Mouse (Mus musculus) G1E (cell line): Measurements from ENCODE around the gene Rpusd4. TPM values are rescaled to one million over a fixed set of nuclear protein-coding genes. Genes with fewer than 3 reads are reported as not detected.

Experiments
- ATAC-seq: 2 replicates; pipeline ENCODE4 v1.8.0; 2016; ENCODE audit warnings: mild to moderate bottlenecking; ENCODE audit not compliant: insufficient number of reproducible peaks, poor library complexity, low FRiP score, severe bottlenecking; ENCODE audit errors: extremely low read depth
- DNase-seq: peaks from one replicate; pipeline ENCODE4 v3.0.0; 2012; ENCODE audit warnings: low spot score
- H3K27me3 ChIP-seq: 2 replicates; pipeline ENCODE4 v1.6.1; 2012; ENCODE audit warnings: mild to moderate bottlenecking, low read length, inconsistent platforms; ENCODE audit not compliant: insufficient read depth
- H3K36me3 ChIP-seq: replicated peaks from 2 replicates; pipeline ENCODE3; 2012; ENCODE audit warnings: mild to moderate bottlenecking, inconsistent platforms
- H3K4me1 ChIP-seq: 2 replicates; pipeline ENCODE4 v1.6.1; 2012; ENCODE audit warnings: low read depth, low read length, inconsistent platforms, mixed read lengths; ENCODE audit not compliant: insufficient read depth
- H3K4me3 ChIP-seq: 2 replicates; pipeline ENCODE4 v1.5.1; 2012; ENCODE audit warnings: low read depth, mild to moderate bottlenecking, inconsistent platforms, low read length, moderate library complexity, mixed read lengths
- H3K9me3 ChIP-seq: replicated peaks from 2 replicates; pipeline ENCODE4 v1.6.1; 2012; ENCODE audit warnings: inconsistent platforms
- CTCF ChIP-seq: IDR thresholded peaks from 2 replicates; pipeline ENCODE4 v1.5.1; 2012; ENCODE audit warnings: low read depth, low read length, inconsistent platforms, mixed read lengths
- GATA1 ChIP-seq: IDR thresholded peaks from 2 replicates; pipeline ENCODE4 v1.6.1; 2012; ENCODE audit warnings: borderline replicate concordance, low read length, inconsistent platforms, mixed read lengths
- GATA2 ChIP-seq: IDR thresholded peaks from 2 replicates; pipeline ENCODE4 v1.6.1; 2012; ENCODE audit warnings: low read depth, low read length, inconsistent platforms, borderline replicate concordance
- POLR2AphosphoS5 ChIP-seq: IDR thresholded peaks from 2 replicates; pipeline ENCODE4 v1.6.1; 2012; ENCODE audit warnings: low read depth, low read length, inconsistent platforms; ENCODE audit not compliant: insufficient replicate concordance
- TAL1 ChIP-seq: conservative IDR thresholded peaks from 2 replicates; pipeline ENCODE4 v1.6.1; 2012; ENCODE audit warnings: low read depth, low read length, inconsistent platforms, mixed read lengths
- polyA plus RNA-seq: library from polyadenylated mRNA; stranded (reverse); fragments of >175 nt; gene quantifications from 2 replicates; pipeline ENCODE4 v1.2.3, GENCODE M21; 2012
- total RNA-seq, 2 experiments: library from RNA; stranded (forward) in 1 of 2; stranded (reverse) in 1 of 2; fragments of 200-1000 nt in 1 of 2; fragments of >200 nt in 1 of 2; fragmentation: Nextera tagmentation in 1 of 2; gene quantifications; 2 replicates each; pipeline ENCODE4 v1.2.3; 2014 to 2017

The Rpusd4 gene
- total and polyA plus RNA-seq, 3 experiments = 3.1 to 24.9 (median 17.7) TPM

GRCm38 (mm10) chr9:35293465-35293864 lies 25.8 kb downstream of the Rpusd4 start:
- DNase-seq (no peak), ATAC-seq (no peak)

DNA sequence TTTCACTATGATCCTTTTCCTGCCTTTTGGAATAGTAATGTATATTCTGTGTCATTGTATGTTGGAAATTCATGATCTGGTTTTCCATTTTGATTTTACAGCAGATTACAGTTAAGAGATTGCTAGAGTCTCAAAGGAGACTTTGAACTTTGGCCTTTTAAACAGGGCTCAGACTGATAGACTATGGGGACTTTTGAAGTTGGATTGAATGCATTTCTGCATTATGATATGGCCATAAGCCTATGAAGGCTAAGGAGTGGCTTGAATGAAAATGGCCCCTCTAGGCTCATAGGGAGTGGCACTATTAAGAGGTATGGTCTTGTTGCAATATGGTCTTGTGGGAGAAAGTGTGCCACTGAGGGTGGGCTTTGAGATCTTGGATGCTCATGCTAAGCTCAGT lies 30.1 kb downstream of the Rpusd4 start:
- H3K36me3 ChIP-seq = no peaks in the 10 kb centered on the region
- no peaks in the 10 kb centered on the region for H3K9me3 ChIP-seq
- H3K4me3 ChIP-seq = no peak overlapping the region
- no peaks in the 10 kb centered on the region for H3K4me1 ChIP-seq
- TF ChIP-seq POLR2AphosphoS5 (no peak), CTCF (no peak), TAL1 (no peak)
- ATAC-seq (no peak), DNase-seq (no peak)
- peaks cover 2% of the 10 kb centered on the region for H3K27me3 ChIP-seq

More at GRCm38 (mm10) chr9:35293465-35293864, 25.8 kb downstream of the Rpusd4 start:
- H3K36me3 ChIP-seq = no peaks in the 10 kb centered on the region
- peaks cover 15% of the 10 kb centered on the region for H3K27me3 ChIP-seq
- TF ChIP-seq GATA2 (no peak), POLR2AphosphoS5 (no peak), CTCF (no peak), GATA1 (no peak), TAL1 (no peak)
- no peak overlapping the region for H3K4me3 ChIP-seq
- H3K9me3 ChIP-seq = no peaks in the 10 kb centered on the region
- H3K4me1 ChIP-seq = no peaks in the 10 kb centered on the region

DNA sequence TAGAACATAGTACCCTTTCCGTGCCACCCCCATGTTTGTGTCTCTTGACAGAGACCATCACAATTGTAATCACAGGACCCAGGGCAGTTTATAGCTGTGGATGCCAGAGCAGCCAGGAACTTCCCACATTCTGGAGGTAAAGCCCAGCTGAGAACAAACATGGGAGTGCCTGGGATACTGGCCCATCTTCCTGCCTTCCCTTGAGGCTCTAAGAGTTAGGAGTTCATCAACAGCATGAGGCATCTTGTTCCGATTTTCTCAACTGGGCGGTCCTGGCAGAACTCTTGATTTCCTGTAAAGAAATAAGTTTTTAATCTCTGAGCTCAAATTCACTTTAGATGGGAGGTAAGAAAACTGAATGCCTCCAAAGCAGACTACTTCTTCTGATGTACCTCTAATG lies 34.5 kb downstream of the Rpusd4 start:
- ATAC-seq = no peak
- TF ChIP-seq CTCF = no peak
- no peak for TF ChIP-seq POLR2AphosphoS5
- no peak for TF ChIP-seq GATA2
- TF ChIP-seq TAL1 = no peak
- no peak for TF ChIP-seq GATA1
- H3K4me3 ChIP-seq = no peak overlapping the region

GRCm38 (mm10) chr9:35307461-35307860 lies 39.8 kb downstream of the Rpusd4 start:
- DNase-seq (no peak), ATAC-seq (no peak)
- Histone ChIP-seq H3K4me3 (no peak overlapping the region), H3K36me3 (no peaks in the 10 kb centered on the region), H3K27me3 (peaks cover 6% of the 10 kb centered on the region), H3K9me3 (no peaks in the 10 kb centered on the region), H3K4me1 (no peaks in the 10 kb centered on the region)
- no peak for TF ChIP-seq TAL1
- TF ChIP-seq GATA2 = no peak
- TF ChIP-seq GATA1 = no peak
- TF ChIP-seq CTCF = no peak
- TF ChIP-seq POLR2AphosphoS5 = no peak

More for the DNA sequence above, 34.5 kb downstream of the Rpusd4 start:
- no peaks in the 10 kb centered on the region for H3K9me3 ChIP-seq
- no peaks in the 10 kb centered on the region for H3K36me3 ChIP-seq
- H3K4me1 ChIP-seq = no peaks in the 10 kb centered on the region
- DNase-seq = no peak
- H3K27me3 ChIP-seq = peaks cover 2% of the 10 kb centered on the region; the same call in 1 of the 2 replicates

DNA sequence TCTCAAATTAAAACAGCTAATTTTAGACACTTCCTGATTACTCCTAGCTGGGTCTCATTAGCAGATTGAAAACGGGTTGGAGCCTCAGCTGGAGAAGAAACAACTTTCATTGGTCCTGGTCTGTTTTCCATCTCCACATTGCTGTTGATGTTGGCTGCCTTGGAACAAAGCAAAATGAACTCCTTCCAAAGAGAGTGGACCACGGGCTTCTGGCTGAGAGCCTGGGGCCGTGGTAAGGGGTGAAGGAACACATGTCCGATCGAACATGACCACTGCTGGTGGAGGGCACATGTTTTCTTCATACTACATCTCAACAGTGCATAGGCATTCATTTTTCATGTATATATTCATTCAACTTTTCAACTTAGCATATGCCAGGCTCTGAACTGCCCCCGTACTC lies 42.7 kb downstream of the Rpusd4 start:
- Histone ChIP-seq H3K27me3 (peaks cover 6% of the 10 kb centered on the region), H3K4me3 (no peak overlapping the region), H3K9me3 (no peaks in the 10 kb centered on the region), H3K36me3 (no peaks in the 10 kb centered on the region), H3K4me1 (no peaks in the 10 kb centered on the region)
- DNase-seq = no peak
- ATAC-seq = no peak
- no peak for TF ChIP-seq TAL1
- no peak for TF ChIP-seq GATA2
- TF ChIP-seq GATA1 = no peak
- no peak for TF ChIP-seq POLR2AphosphoS5
- TF ChIP-seq CTCF = no peak

GRCm38 (mm10) chr9:35312516-35312915 lies 44.9 kb downstream of the Rpusd4 start:
- H3K4me3 ChIP-seq = no peak overlapping the region
- H3K9me3 ChIP-seq = no peaks in the 10 kb centered on the region
- TF ChIP-seq GATA1 = no peak
- TF ChIP-seq GATA2 = no peak
- no peak for TF ChIP-seq TAL1
- no peak for TF ChIP-seq CTCF
- TF ChIP-seq POLR2AphosphoS5 = no peak
- peaks cover 9% of the 10 kb centered on the region for H3K27me3 ChIP-seq
- DNase-seq = no peak
- no peak for ATAC-seq
- H3K36me3 ChIP-seq = no peaks in the 10 kb centered on the region
- H3K4me1 ChIP-seq = no peaks in the 10 kb centered on the region

DNA sequence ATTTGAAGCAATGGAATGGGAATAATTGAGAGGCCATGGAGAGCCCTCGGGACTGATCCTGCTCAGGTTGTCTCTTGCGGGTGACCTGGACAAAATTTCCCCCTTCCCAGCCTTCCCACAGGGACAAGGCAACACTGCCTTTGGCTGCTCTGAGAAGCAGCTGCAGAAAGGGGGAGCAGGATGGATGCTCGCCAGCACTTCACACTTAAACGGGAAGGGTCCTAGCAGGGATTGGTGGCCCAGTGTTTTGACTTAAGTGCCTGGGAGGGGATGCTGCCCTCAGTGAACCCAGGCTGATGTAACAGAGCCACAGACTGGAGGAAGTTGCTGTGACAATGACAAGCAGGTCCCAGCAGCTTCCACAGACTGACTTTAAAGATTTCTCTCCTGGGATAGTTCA lies 45.9 kb downstream of the Rpusd4 start:
- no peak for DNase-seq
- TF ChIP-seq POLR2AphosphoS5 = no peak
- no peak for TF ChIP-seq CTCF
- TF ChIP-seq GATA2 = no peak
- TF ChIP-seq TAL1 = no peak
- TF ChIP-seq GATA1 = no peak
- H3K4me1 ChIP-seq = no peaks in the 10 kb centered on the region
- H3K36me3 ChIP-seq = no peaks in the 10 kb centered on the region
- ATAC-seq = no peak
- H3K9me3 ChIP-seq = no peaks in the 10 kb centered on the region
- H3K4me3 ChIP-seq = no peak overlapping the region
- peaks cover 8% of the 10 kb centered on the region for H3K27me3 ChIP-seq
